Mouse (Mus musculus) limb, embryonic 11.5 days (tissue): ENCODE measurements around the gene Nprl3. TPM values are rescaled to one million over a fixed set of nuclear protein-coding genes. Genes with fewer than 3 reads are reported as not detected.
"Not testable (repeated sequence)": the region's sequence is repeated elsewhere in the genome, so short reads cannot be mapped to it uniquely, and the experiment has no call there.

Source experiments
- ATAC-seq: fragments of 200-750 bp; cut with Nextera tagmentation; 2 replicates; pipeline ENCODE4 v1.8.0; 2017; ENCODE audit warnings: low read depth; ENCODE audit not compliant: insufficient number of reproducible peaks, low FRiP score, low TSS enrichment
- DNase-seq: peaks from one replicate; pipeline ENCODE4 v3.0.0-alpha.2; 2015; ENCODE audit warnings: low spot score
- H3K27ac ChIP-seq: fragments of 300-500 bp; sonication (generic); replicated peaks from 2 replicates; pipeline ENCODE4 v1.5.1; 2014; ENCODE audit warnings: low read depth, mild to moderate bottlenecking, low read length
- H3K27me3 ChIP-seq: fragments of 300-500 bp; sonication (generic); 2 replicates; pipeline ENCODE4 v1.6.1; 2014; ENCODE audit warnings: mild to moderate bottlenecking, low read length, mixed read lengths; ENCODE audit not compliant: control insufficient read depth, insufficient read depth
- H3K36me3 ChIP-seq: fragments of 300-500 bp; sonication (generic); 2 replicates; pipeline ENCODE4 v1.6.1; 2014; ENCODE audit warnings: mild to moderate bottlenecking, low read length, moderate library complexity, mixed read lengths; ENCODE audit not compliant: control insufficient read depth, insufficient read depth
- H3K4me1 ChIP-seq: fragments of 300-500 bp; sonication (generic); 2 replicates; pipeline ENCODE4 v1.6.1; 2014; ENCODE audit warnings: low read length, mixed read lengths; ENCODE audit not compliant: control insufficient read depth, insufficient read depth
- H3K4me2 ChIP-seq: fragments of 300-500 bp; sonication (generic); 2 replicates; pipeline ENCODE4 v1.6.1; 2014; ENCODE audit warnings: low read depth, mild to moderate bottlenecking, moderate library complexity; ENCODE audit not compliant: severe bottlenecking
- H3K4me3 ChIP-seq: fragments of 300-500 bp; sonication (generic); 2 replicates; pipeline ENCODE4 v1.5.1; 2014; ENCODE audit warnings: low read depth, low read length
- H3K9ac ChIP-seq: fragments of 300-500 bp; sonication (generic); 2 replicates; pipeline ENCODE4 v1.6.1; 2014; ENCODE audit warnings: mild to moderate bottlenecking, low read length
- H3K9me3 ChIP-seq: fragments of 300-500 bp; sonication (generic); 2 replicates; pipeline ENCODE4 v1.6.1; 2016; ENCODE audit warnings: low read length; ENCODE audit not compliant: control insufficient read depth
- WGBS: fragments of 180-500 bp; shearing (Covaris S2); extraction: QIAGEN DNeasy Blood & Tissue Kit; methylation state at CpG from one replicate; pipeline ENCODE4 v1.1.7; 2014; 5-methylcytosine and 5-hydroxymethylcytosine counted together
- polyA plus RNA-seq: library from polyadenylated mRNA; unstranded; fragments of >200 nt; fragmentation: Nextera tagmentation; extraction: Ambion mirVana; gene quantifications from 2 replicates; pipeline ENCODE4 v1.2.1, GENCODE M21; 2014

The Nprl3 gene
- polyA plus RNA-seq, 1 experiment from 2014 or later = 30.6 TPM

DNA sequence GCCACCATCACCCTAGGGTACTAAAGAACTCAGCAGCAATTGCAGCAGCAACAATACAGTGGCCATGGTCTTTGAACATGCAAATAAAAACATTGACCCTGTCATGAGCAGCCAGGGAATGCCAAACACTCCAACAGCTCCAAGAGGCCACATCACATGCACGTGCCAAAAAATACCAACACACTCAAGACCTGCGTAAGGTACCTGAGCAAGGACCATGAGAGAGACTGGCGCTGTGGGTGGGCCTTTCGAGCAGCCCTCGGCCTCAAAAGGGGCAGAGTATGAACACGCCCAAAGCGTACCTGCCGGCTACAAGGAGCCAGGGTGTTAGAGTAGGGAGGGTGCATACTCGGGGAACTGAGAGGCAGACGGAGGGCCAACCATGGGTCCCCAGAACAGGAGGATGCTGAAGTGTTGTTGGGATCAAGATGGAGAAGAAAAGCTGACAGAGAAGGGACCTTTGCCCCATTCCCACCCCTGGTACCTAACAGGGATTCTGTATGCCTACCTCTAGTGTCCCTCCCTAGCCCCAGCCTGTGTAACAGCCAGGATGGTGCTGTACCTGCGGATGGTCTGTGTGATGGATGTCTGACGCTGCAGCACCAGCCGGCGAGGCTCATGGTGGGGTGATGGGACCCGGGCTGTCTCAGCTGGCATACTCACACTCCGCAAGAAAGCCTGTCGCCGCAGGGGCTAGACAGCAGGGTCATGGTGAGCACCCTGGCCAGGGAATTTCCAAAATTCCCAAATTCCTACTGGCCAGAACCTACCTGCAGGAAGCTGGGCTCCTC lies 51.9 kb downstream of the Nprl3 start:
- H3K27me3 ChIP-seq = no peaks in the 10 kb centered on the region
- DNase-seq (no peak), ATAC-seq (no peak)
- no peak overlapping the region for H3K4me2 ChIP-seq
- 91% methylated on average over 18 of the region's 18 CpGs for WGBS
- H3K4me3 ChIP-seq = no peak overlapping the region
- peaks cover 2% of the 10 kb centered on the region; the same call in 1 of the 2 replicates for H3K4me1 ChIP-seq
- no peak overlapping the region for H3K27ac ChIP-seq
- H3K9me3 ChIP-seq = no peaks in the 10 kb centered on the region
- peaks cover 7% of the 10 kb centered on the region; the same call in 1 of the 2 replicates for H3K36me3 ChIP-seq
- no peak overlapping the region for H3K9ac ChIP-seq

DNA sequence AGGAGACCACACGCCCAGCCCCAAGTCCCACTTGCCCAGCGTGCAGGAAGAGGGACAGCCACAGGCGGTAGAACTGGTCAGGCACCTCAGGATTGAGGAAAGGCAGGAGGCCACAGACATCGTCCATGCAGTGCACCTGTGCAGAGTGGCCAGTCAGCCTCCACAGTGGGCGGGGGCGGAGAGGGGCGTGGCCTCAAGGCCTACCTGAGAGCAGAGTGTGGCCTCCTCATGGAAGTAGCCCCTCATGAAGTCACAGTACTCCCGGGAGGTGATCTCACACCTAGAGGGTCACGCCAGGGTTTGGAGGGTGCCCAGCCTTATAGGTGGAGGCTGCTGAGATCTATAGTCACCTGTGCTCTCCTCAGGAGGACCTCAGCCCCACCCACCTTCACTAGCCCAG lies 56.9 kb downstream of the Nprl3 start:
- ATAC-seq (no peak), DNase-seq (no peak)
- 82% methylated on average over 9 of the region's 9 CpGs for WGBS
- Histone ChIP-seq H3K4me3 (no peak overlapping the region), H3K36me3 (peaks cover 22% of the 10 kb centered on the region), H3K4me2 (no peak overlapping the region), H3K27me3 (no peaks in the 10 kb centered on the region), H3K9me3 (no peaks in the 10 kb centered on the region), H3K9ac (no peak overlapping the region), H3K27ac (no peak overlapping the region), H3K4me1 (0 out of 2 replicates have a peak, but pooled peaks cover 3% of the 10 kb centered on the region)

DNA sequence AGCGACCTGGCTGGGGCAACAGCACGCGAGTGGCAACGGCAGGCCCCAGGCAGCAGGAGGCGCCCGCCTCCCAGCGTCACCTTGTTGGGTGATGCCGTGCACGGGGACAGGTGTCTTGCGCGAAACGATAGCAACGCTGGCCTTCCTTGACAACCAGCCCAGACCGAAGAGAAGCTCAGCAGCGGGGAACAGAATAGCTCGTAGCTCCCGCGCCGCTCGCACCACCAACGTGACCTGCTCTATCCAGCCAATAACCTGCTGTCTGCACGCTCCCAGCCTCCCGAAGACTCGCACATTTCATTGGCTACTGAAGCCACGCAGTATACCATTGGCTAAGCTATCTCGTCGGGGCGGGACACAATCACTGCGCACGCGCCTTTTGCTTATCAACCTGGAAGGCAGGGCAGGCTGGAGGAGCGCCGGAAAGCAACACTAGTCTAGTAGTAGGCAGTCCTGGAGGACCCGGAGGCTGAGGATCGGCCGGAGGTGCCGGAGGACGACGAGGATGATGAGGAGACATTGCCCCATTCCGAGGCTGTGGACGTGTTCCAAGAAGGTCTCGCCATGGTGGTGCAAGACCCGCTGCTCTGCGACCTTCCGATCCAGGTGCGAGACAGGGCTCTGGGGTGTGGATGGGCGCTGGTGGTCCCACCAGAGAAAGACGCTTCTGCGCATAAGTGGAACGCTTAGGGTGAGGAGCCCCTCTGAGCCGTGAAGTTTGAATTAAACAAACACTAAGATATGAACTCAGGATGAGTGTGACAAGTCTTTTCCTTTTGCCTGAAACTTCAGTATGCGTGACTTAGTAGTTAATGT lies 62.2 kb downstream of the Nprl3 start, which contains the start of gene Snrnp25:
TSS of gene Snrnp25 (plus strand) at position 358 of the 816 bp plus-strand sequence.
- DNase-seq (peak; percentile 95), ATAC-seq (peak; percentile 100)
- no peaks in the 10 kb centered on the region for H3K9me3 ChIP-seq
- peaks cover 3% of the 10 kb centered on the region; the same call in 1 of the 2 replicates for H3K4me1 ChIP-seq
- H3K4me2 ChIP-seq = peak within 1 kb of the TSS; percentile 67
- no peaks in the 10 kb centered on the region for H3K27me3 ChIP-seq
- peak within 1 kb of the TSS; percentile 80 for H3K9ac ChIP-seq
- peak within 1 kb of the TSS; percentile 52; the same call in 1 of the 2 replicates for H3K27ac ChIP-seq
- H3K36me3 ChIP-seq = peaks cover 15% of the 10 kb centered on the region
- H3K4me3 ChIP-seq = peak within 1 kb of the TSS; percentile 71
- under 1% methylated on average over 52 of the region's 52 CpGs for WGBS

DNA sequence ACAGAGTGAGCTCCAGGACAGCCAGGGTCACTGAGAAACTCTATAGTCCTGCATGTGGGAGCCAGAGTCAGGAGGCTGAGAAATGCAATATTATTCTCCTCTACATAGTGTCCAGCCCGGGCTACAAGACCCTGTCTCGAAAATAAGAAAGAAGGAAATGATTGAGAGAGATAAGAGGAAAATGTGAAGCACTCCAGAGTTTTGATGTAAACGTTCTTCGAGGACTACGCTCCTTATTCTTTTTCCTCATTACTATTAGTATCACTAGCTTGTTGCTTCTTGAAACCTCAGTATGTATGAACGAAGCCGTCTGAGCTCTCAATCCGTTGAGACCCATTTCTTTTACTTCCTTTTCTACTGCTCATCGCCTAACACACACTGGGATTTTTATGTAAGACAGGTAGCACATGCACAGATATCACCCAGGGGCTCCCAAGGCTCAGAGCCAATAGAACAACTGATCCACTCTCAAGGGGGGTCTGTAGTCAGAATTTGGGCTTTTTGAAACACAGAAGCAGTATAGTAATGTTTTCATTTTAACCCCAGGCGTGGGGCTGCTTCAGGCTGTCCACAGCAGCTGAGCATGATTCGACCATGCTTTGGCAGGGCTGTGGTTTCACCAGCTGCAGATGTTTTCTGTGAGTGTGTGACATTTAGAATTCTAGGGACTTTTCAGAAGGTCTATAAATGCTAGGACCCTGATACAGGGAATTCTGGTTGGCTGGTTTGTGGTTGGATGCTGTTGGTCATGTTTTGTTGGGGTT lies 65.4 kb downstream of the Nprl3 start:
- 84% methylated on average over 11 of the region's 11 CpGs for WGBS
- Histone ChIP-seq H3K9ac (no peak overlapping the region), H3K27ac (no peak overlapping the region), H3K4me1 (peaks cover 3% of the 10 kb centered on the region; the same call in 1 of the 2 replicates), H3K27me3 (no peaks in the 10 kb centered on the region), H3K36me3 (no peaks in the 10 kb centered on the region), H3K9me3 (no peaks in the 10 kb centered on the region), H3K4me3 (no peak overlapping the region), H3K4me2 (no peak overlapping the region)
- no peak for ATAC-seq
- DNase-seq = no peak

DNA sequence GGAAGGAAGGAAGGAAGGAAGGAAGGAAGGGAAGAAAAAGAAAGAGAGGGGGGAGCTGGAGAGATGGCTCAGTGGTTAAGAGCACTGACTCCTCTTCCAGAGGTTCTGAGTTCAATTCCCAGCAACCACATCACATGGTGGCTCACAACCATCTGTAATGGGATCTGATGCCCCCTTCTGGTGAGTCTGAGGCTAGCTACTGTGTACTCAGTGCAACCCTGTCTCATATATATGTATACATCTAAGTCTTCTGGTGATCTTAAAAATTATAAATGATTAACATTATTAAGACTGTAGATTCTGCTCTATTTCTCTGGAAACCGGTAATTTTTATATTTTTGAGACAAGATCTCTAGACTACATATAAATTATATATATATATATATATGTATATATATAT lies 66.5 kb downstream of the Nprl3 start:
- H3K27me3 ChIP-seq, H3K9ac ChIP-seq, H3K9me3 ChIP-seq, H3K4me2 ChIP-seq, ATAC-seq, H3K4me3 ChIP-seq, DNase-seq, H3K4me1 ChIP-seq, H3K27ac ChIP-seq, H3K36me3 ChIP-seq: not testable (repeated sequence)
- 57% methylated on average over 1 of the region's 1 CpGs for WGBS

DNA sequence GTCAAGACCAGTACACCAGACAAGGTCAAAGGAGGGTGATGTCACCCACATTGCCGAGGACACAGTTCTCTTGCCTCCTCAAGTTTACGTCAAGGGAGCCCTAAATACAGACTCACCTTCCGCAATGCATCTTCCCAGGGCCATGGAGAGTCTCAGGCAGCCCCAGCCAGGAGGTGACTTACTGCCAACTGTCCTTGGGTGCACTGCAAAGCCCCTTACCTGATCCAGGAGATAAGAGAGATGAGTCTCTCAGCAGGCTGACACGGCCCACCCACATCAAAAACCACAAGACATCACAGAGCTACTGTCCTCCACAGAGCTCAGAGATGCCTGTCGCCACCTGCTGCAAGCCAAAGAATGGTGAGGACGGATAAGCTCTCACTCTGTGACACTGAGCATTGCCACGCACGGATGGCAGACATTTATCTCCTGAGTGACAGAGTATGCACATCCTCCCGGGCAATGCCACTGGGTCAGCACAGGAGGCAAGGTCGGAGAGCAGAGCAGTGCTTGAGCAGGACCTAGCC lies 67.4 kb downstream of the Nprl3 start, which contains the start of gene Il9r:
TSS of gene Il9r (minus strand) at position 205 of the 527 bp plus-strand sequence.
- Histone ChIP-seq H3K36me3 (no peaks in the 10 kb centered on the region), H3K27me3 (no peaks in the 10 kb centered on the region), H3K9me3 (no peaks in the 10 kb centered on the region), H3K4me2 (no peak within 1 kb of the TSS), H3K27ac (no peak within 1 kb of the TSS), H3K9ac (no peak within 1 kb of the TSS), H3K4me3 (no peak within 1 kb of the TSS), H3K4me1 (no peaks in the 10 kb centered on the region; the same call in 1 of the 2 replicates)
- ATAC-seq (no peak), DNase-seq (no peak)
- WGBS = 72% methylated on average over 10 of the region's 10 CpGs

DNA sequence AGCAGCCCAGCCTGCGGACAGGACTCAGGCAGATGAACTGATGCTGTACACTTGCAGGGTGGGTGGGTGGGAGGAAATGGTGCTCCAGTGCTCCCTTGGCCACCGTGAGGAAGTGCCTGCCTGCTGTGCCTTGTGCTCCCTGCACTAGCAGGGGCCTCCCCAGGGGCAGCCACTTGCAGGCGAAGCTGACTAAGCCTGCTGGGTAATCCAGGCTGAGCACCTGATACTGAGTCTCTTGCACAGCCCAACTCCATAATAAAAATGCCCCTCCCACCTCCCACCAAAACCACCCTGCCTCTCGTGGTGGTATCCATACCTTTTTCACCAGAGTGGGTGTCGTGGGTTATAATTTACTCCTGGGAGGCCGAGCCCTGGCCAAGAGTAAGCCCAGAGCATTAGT lies 68.3 kb downstream of the Nprl3 start:
- H3K4me1 ChIP-seq = no peaks in the 10 kb centered on the region
- ATAC-seq (no peak), DNase-seq (no peak)
- H3K4me3 ChIP-seq = no peak overlapping the region
- H3K4me2 ChIP-seq = no peak overlapping the region
- no peak overlapping the region for H3K9ac ChIP-seq
- H3K27ac ChIP-seq = no peak overlapping the region
- 54% methylated on average over 6 of the region's 6 CpGs for WGBS
- H3K27me3 ChIP-seq = no peaks in the 10 kb centered on the region
- H3K9me3 ChIP-seq = no peaks in the 10 kb centered on the region
- H3K36me3 ChIP-seq = no peaks in the 10 kb centered on the region
